Mouse (Mus musculus) ES-CJ7 (cell line): ENCODE results near the gene Rcor3.

Source experiments
- DNase-seq: peaks from one replicate; pipeline ENCODE4 v3.0.0; 2011; ENCODE audit warnings: low read depth, low spot score

Gene Rcor3

GRCm38 (mm10) chr1:192070618-192071051 is 67.2 kb downstream of the Rcor3 start:
- DNase-seq = no peak

GRCm38 (mm10) chr1:192069971-192070591 is 67.8 kb downstream of the Rcor3 start:
- no peak for DNase-seq

- no peak for DNase-seq
Measured at GRCm38 (mm10) chr1:192068188-192068587, 69.7 kb downstream of the Rcor3 start.

- no peak for DNase-seq
Measured at GRCm38 (mm10) chr1:192066956-192067355, 70.9 kb downstream of the Rcor3 start.

GRCm38 (mm10) chr1:192063209-192063946 is 74.5 kb downstream of the Rcor3 start:
- no peak for DNase-seq

- no peak for DNase-seq
Measured at GRCm38 (mm10) chr1:192062682-192063081, 75.2 kb downstream of the Rcor3 start.

GRCm38 (mm10) chr1:192061666-192062306 is 76.1 kb downstream of the Rcor3 start:
- DNase-seq = no peak

- DNase-seq = no peak
Measured at GRCm38 (mm10) chr1:192058911-192059310, 79.0 kb downstream of the Rcor3 start.

GRCm38 (mm10) chr1:192053726-192054125 is 84.1 kb downstream of the Rcor3 start:
- no peak for DNase-seq

GRCm38 (mm10) chr1:192052986-192053385 is 84.9 kb downstream of the Rcor3 start:
- DNase-seq = no peak

GRCm38 (mm10) chr1:192052461-192052860 is 85.4 kb downstream of the Rcor3 start:
- no peak for DNase-seq
